Mouse (Mus musculus) erythroblast, embryonic 14.5 days (primary cell): Measurements from ENCODE around the gene Ppa2. TPM values are rescaled to one million over a fixed set of nuclear protein-coding genes. Genes with fewer than 3 reads are reported as not detected.

Experiments used
- H3K27me3 ChIP-seq: 2 replicates; pipeline ENCODE4 v1.6.1; 2012; ENCODE audit warnings: inconsistent platforms; ENCODE audit not compliant: control insufficient read depth
- H3K36me3 ChIP-seq: 2 replicates; pipeline ENCODE4 v1.6.1; 2012; ENCODE audit warnings: mild to moderate bottlenecking, inconsistent platforms; ENCODE audit not compliant: control insufficient read depth
- H3K4me1 ChIP-seq: 2 replicates; pipeline ENCODE4 v1.6.1; 2012; ENCODE audit warnings: inconsistent platforms; ENCODE audit not compliant: control insufficient read depth
- H3K4me3 ChIP-seq: replicated peaks from 2 replicates; pipeline ENCODE3; 2012; ENCODE audit warnings: moderate library complexity, mild to moderate bottlenecking, inconsistent platforms
- H3K9me3 ChIP-seq: 2 replicates; pipeline ENCODE4 v1.6.1; 2012; ENCODE audit warnings: low read length, inconsistent platforms, mixed read lengths; ENCODE audit not compliant: control insufficient read depth
- GATA1 ChIP-seq: IDR thresholded peaks from 2 replicates; pipeline ENCODE4 v1.6.1; 2012; ENCODE audit warnings: low read length, inconsistent platforms, mixed read lengths
- TAL1 ChIP-seq: IDR thresholded peaks from 3 replicates; pipeline ENCODE4 v1.6.1; 2012; ENCODE audit warnings: low read length, inconsistent platforms, mixed read lengths
- polyA plus RNA-seq: library from polyadenylated mRNA; stranded (reverse); fragments of >175 nt; gene quantifications from 2 replicates; pipeline ENCODE4 v1.2.3, GENCODE M21; 2012

Ppa2 gene
- polyA plus RNA-seq = 1.3 and 1.5 TPM in 2 replicates

DNA sequence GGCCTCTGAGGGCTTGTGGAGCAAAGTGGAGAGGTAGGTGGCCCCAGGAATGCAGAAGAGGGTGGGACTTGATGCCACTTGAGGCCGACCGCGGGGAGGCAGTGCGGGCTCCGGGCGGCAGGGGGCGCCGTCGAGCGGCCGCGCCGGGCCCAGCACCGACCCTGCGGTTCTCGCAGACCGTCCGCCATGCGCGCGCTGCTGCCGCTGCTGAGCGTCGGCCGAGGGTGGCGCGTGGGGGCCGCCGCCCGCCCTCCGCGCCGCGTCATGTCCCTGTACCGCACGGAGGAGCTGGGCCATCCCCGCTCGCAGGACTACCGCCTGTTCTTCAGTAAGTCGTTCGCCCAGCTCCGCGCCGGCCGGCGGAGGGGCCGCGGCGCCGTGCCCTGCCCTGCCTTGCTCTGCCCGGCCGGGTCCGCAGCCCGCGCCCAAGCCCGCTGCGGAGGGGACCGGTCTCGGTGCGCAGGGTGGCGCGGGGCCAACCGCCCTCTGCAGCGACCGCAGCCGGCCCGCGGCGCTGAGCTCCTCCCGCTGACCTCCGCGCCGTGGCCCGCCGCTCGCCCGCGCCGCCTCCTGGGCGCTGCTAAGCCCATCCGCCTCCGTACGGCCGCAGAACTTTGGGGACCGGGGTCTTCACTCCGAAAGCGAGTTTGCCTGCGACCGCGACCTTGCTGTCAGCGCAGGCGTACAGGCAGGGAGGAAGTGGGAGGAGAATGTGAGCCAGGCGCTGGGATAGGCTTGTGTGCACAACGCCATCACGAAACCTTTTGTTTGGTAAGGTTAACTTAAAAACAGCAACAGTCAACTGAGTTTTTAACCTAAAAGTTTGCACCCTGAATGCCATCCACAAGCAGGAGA, at the start of gene Ppa2:
Gene Ppa2 (plus strand): TSS at position 157 of the 855 bp plus-strand sequence.
- H3K36me3 ChIP-seq = peaks cover 2% of the 10 kb centered on the region
- H3K4me3 ChIP-seq = peak within 1 kb of the TSS; percentile 86
- TF ChIP-seq TAL1 = no peak
- no peak for TF ChIP-seq GATA1
- no peaks in the 10 kb centered on the region for H3K9me3 ChIP-seq
- H3K4me1 ChIP-seq = peaks cover 37% of the 10 kb centered on the region
- no peaks in the 10 kb centered on the region for H3K27me3 ChIP-seq

- no peaks in the 10 kb centered on the region for H3K27me3 ChIP-seq
- no peaks in the 10 kb centered on the region for H3K9me3 ChIP-seq
- TF ChIP-seq TAL1 = no peak
- no peak for TF ChIP-seq GATA1
- no peaks in the 10 kb centered on the region for H3K4me1 ChIP-seq
- H3K36me3 ChIP-seq = no peaks in the 10 kb centered on the region
- H3K4me3 ChIP-seq = no peak overlapping the region
Observed at GRCm38 (mm10) chr3:133271887-133272286, 38.0 kb upstream of the Ppa2 start.

GRCm38 (mm10) chr3:133284587-133284986, 25.3 kb upstream of the Ppa2 start:
- no peaks in the 10 kb centered on the region for H3K9me3 ChIP-seq
- H3K36me3 ChIP-seq = no peaks in the 10 kb centered on the region
- no peaks in the 10 kb centered on the region for H3K4me1 ChIP-seq
- no peak for TF ChIP-seq GATA1
- no peak for TF ChIP-seq TAL1
- no peak overlapping the region for H3K4me3 ChIP-seq
- no peaks in the 10 kb centered on the region for H3K27me3 ChIP-seq

- TF ChIP-seq TAL1 (no peak), GATA1 (no peak)
- no peak overlapping the region for H3K4me3 ChIP-seq
- H3K4me1 ChIP-seq = no peaks in the 10 kb centered on the region
Observed at GRCm38 (mm10) chr3:133288795-133289194, 21.1 kb upstream of the Ppa2 start.

DNA sequence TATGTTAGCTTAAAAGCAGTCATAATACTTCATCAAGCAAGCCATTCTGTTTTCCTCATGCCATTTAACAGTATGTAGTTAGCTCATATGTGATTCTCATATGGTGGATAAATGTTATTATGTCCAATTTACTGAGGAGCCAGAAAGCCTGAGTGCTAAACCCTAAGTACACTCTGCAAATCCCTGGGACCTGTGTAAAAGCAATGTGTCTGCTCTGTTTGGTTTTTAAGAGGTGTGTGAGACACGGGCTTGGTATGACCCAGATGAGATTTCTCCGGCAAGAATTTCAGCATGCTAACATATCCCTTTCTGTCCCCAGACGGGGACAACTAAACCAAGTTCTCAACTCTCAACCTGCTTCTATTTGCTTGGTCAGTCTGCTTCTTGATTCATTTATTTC, 5.6 kb upstream of the Ppa2 start:
- Histone ChIP-seq H3K27me3 (no peaks in the 10 kb centered on the region), H3K36me3 (no peaks in the 10 kb centered on the region)
- no peak for TF ChIP-seq TAL1
- TF ChIP-seq GATA1 = no peak

More at GRCm38 (mm10) chr3:133288795-133289194, 21.1 kb upstream of the Ppa2 start:
- Histone ChIP-seq H3K27me3 (no peaks in the 10 kb centered on the region), H3K36me3 (no peaks in the 10 kb centered on the region), H3K9me3 (no peaks in the 10 kb centered on the region)

GRCm38 (mm10) chr3:133308361-133308760, 1.5 kb upstream of the Ppa2 start:
- no peaks in the 10 kb centered on the region for H3K27me3 ChIP-seq
- peaks cover 33% of the 10 kb centered on the region for H3K4me1 ChIP-seq
- H3K9me3 ChIP-seq = no peaks in the 10 kb centered on the region; the same call in 1 of the 2 replicates
- TF ChIP-seq TAL1 = no peak
- TF ChIP-seq GATA1 = no peak
- H3K4me3 ChIP-seq = no peak overlapping the region
- H3K36me3 ChIP-seq = no peaks in the 10 kb centered on the region; the same call in 1 of the 2 replicates

More for the DNA sequence above, 5.6 kb upstream of the Ppa2 start:
- Histone ChIP-seq H3K9me3 (no peaks in the 10 kb centered on the region; the same call in 1 of the 2 replicates), H3K4me1 (no peaks in the 10 kb centered on the region), H3K4me3 (no peak overlapping the region)

GRCm38 (mm10) chr3:133309359-133309758, 551 bp upstream of the Ppa2 start:
- Histone ChIP-seq H3K4me3 (peak overlapping the region; percentile 86), H3K27me3 (no peaks in the 10 kb centered on the region), H3K9me3 (no peaks in the 10 kb centered on the region), H3K36me3 (peaks cover 2% of the 10 kb centered on the region), H3K4me1 (peaks cover 36% of the 10 kb centered on the region)
- TF ChIP-seq TAL1 (no peak), GATA1 (no peak)

- Histone ChIP-seq H3K4me3 (peak overlapping the region; percentile 86), H3K36me3 (peaks cover 2% of the 10 kb centered on the region), H3K4me1 (peaks cover 37% of the 10 kb centered on the region), H3K27me3 (no peaks in the 10 kb centered on the region), H3K9me3 (no peaks in the 10 kb centered on the region)
- TF ChIP-seq GATA1 = no peak
- no peak for TF ChIP-seq TAL1
Observed at GRCm38 (mm10) chr3:133310809-133311179, 884 bp downstream of the Ppa2 start.

- no peaks in the 10 kb centered on the region for H3K9me3 ChIP-seq
- TF ChIP-seq TAL1 (no peak), GATA1 (no peak)
- no peak overlapping the region for H3K4me3 ChIP-seq
- peaks cover 37% of the 10 kb centered on the region for H3K4me1 ChIP-seq
- peaks cover 2% of the 10 kb centered on the region for H3K36me3 ChIP-seq
- H3K27me3 ChIP-seq = no peaks in the 10 kb centered on the region
Observed at GRCm38 (mm10) chr3:133312331-133312730, 2.4 kb downstream of the Ppa2 start.
